Mouse (Mus musculus) small intestine, adult 2 months (tissue): ENCODE results near the gene Ube2g1.

ENCODE experiments used
- CTCF ChIP-seq: fragments of 200-500 bp; IDR thresholded peaks from 2 replicates; pipeline ENCODE4 v1.5.1; 2012; ENCODE audit warnings: low read depth, mild to moderate bottlenecking, control low read depth, inconsistent platforms, low read length, moderate library complexity, mixed read lengths; ENCODE audit not compliant: insufficient replicate concordance, insufficient read length; ENCODE audit errors: extremely low read depth
- POLR2A ChIP-seq: fragments of 200-500 bp; IDR thresholded peaks from 2 replicates; pipeline ENCODE4 v1.6.1; 2012; ENCODE audit warnings: low read depth, mild to moderate bottlenecking, control low read depth, inconsistent platforms, low read length, moderate library complexity

- TF ChIP-seq POLR2A (no peak), CTCF (no peak)
These were observed 25.3 kb upstream of the Ube2g1 start for GRCm38 (mm10) chr11:72581609-72582447.
